8 mouse cellular contexts compared by ENCODE assay signal in genomic region chr4:131910237-131910994, GRCm38 (mm10). TPM values are rescaled to one million over a fixed set of nuclear protein-coding genes. Genes with fewer than 3 reads are reported as not detected.
DNase-seq lines count a peak whose midpoint lies in the region; ATAC-seq lines count a peak whose summit lies in the region.

No protein-coding gene starts in this region.

- H3K4me2 ChIP-seq in heart, embryonic 13.5 days: peak overlapping the region; percentile 62
- H3K4me2 ChIP-seq in midbrain, embryonic 11.5 days: peak overlapping the region; percentile 6; the same call in 1 of the 2 replicates

- H3K27me3 ChIP-seq in heart, embryonic 13.5 days (replicated peaks): peaks cover 36% of the 10 kb centered on the region
- peaks cover 21% of the 10 kb centered on the region for H3K27me3 ChIP-seq in midbrain, embryonic 11.5 days (ENCODE audit: control insufficient read depth, insufficient read depth, low read length)

- peak overlapping the region; percentile 42; the same call in 1 of the 2 replicates for H3K27ac ChIP-seq in heart, embryonic 13.5 days (replicated peaks)
- H3K27ac ChIP-seq in midbrain, embryonic 11.5 days (ENCODE audit: low read depth, low read length): no peak overlapping the region

- peak; percentile 40 for DNase-seq in adrenal gland, postnatal 14 days
- DNase-seq in adrenal gland, postnatal 36 days: no peak
- peak; percentile 46 to 62 for DNase-seq in kidney, postnatal 4 days
- peak; percentile 92 for DNase-seq in midbrain, embryonic 11.5 days (ENCODE audit: low spot score, missing footprints)
- DNase-seq in cerebellum, adult 8-10 months: no peak
- no peak for DNase-seq in right cerebral cortex, postnatal 25 days

- ATAC-seq in heart, embryonic 13.5 days (ENCODE audit: extremely low read depth, insufficient number of reproducible peaks, low FRiP score, low TSS enrichment): no peak
- ATAC-seq in midbrain, embryonic 11.5 days (ENCODE audit: low FRiP score): peak; percentile 67
- ATAC-seq in inflammation-experienced regulatory T-cells, adult 6 months: no peak

- H3K4me1 ChIP-seq in heart, embryonic 13.5 days: peaks cover 41% of the 10 kb centered on the region
- H3K4me1 ChIP-seq in midbrain, embryonic 11.5 days (ENCODE audit: control insufficient read depth, insufficient read depth, low read length): peaks cover 18% of the 10 kb centered on the region

- peak overlapping the region; percentile 58 for H3K9ac ChIP-seq in heart, embryonic 13.5 days
- H3K9ac ChIP-seq in midbrain, embryonic 11.5 days (ENCODE audit: low read length): no peak overlapping the region

- 8% methylated on average over 20 of the region's 21 CpGs for WGBS in heart, embryonic 13.5 days
- 23% methylated on average over 18 of the region's 21 CpGs for WGBS in midbrain, embryonic 11.5 days

- H3K4me3 ChIP-seq in heart, embryonic 13.5 days: peak overlapping the region; percentile 25
- H3K4me3 ChIP-seq in midbrain, embryonic 11.5 days (ENCODE audit: low read depth, low read length): no peak overlapping the region

- H3K36me3 ChIP-seq in heart, embryonic 13.5 days: peaks cover 10% of the 10 kb centered on the region
- H3K36me3 ChIP-seq in midbrain, embryonic 11.5 days (ENCODE audit: control insufficient read depth, insufficient read depth, low read length): peaks cover 4% of the 10 kb centered on the region; the same call in 1 of the 2 replicates

- 0 out of 2 replicates have a peak, but pooled peaks cover 7% of the 10 kb centered on the region for H3K9me3 ChIP-seq in heart, embryonic 13.5 days
- no peaks in the 10 kb centered on the region for H3K9me3 ChIP-seq in midbrain, embryonic 11.5 days (ENCODE audit: control insufficient read depth, low read length)

RNA-seq across cellular contexts. Expression of gene Tmem200b, which starts 11.2 kb away (rescaled TPM):
- 8.7 TPM in 2 replicates for total RNA-seq in adrenal gland, postnatal 14 days (2021)
- 1 to 10 TPM; 8.8 to 9.7 TPM for total RNA-seq in adrenal gland, postnatal 36 days (2021)
- polyA plus RNA-seq in heart, embryonic 13.5 days (2015; fragmentation: Nextera tagmentation; extraction: Ambion mirVana): 1.5 and 1.9 TPM in 2 replicates
- 0.79 and 0.84 TPM in 2 replicates for polyA plus RNA-seq in midbrain, embryonic 11.5 days (2014; fragmentation: Nextera tagmentation; extraction: Ambion mirVana)
- not detected for polyA plus RNA-seq in inflammation-experienced regulatory T-cells, adult 6 months (2017; shearing (Covaris generic))

RNA-seq across cellular contexts. Expression of gene Srsf4, which starts 37.0 kb away (rescaled TPM):
- 69.2 and 73.4 TPM in 2 replicates for total RNA-seq in adrenal gland, postnatal 14 days (2021)
- total RNA-seq in adrenal gland, postnatal 36 days (2021): 10 to 100 TPM; 59.3 to 63.3 TPM
- polyA plus RNA-seq in heart, embryonic 13.5 days (2015; fragmentation: Nextera tagmentation; extraction: Ambion mirVana): 68.5 and 72.0 TPM in 2 replicates
- 144 and 157 TPM in 2 replicates for polyA plus RNA-seq in midbrain, embryonic 11.5 days (2014; fragmentation: Nextera tagmentation; extraction: Ambion mirVana)
- polyA plus RNA-seq in inflammation-experienced regulatory T-cells, adult 6 months (2017; shearing (Covaris generic)): 10 to 100 TPM in 2 of 3 experiments, 1 to 10 TPM in 1; 9.8 to 19.5 (median 15.4) TPM

Comparison
In these comparisons a context has a peak if more than half of its experiments do, and no peak if none do; other contexts are left out.
1. DNase-seq: peak in adrenal gland, postnatal 14 days (single experiment), kidney, postnatal 4 days (2 of 2) and midbrain, embryonic 11.5 days (single experiment); none in adrenal gland, postnatal 36 days (0 of 2), cerebellum, adult 8-10 months (single experiment) and right cerebral cortex, postnatal 25 days (single experiment).